In the genomic region with DNA sequence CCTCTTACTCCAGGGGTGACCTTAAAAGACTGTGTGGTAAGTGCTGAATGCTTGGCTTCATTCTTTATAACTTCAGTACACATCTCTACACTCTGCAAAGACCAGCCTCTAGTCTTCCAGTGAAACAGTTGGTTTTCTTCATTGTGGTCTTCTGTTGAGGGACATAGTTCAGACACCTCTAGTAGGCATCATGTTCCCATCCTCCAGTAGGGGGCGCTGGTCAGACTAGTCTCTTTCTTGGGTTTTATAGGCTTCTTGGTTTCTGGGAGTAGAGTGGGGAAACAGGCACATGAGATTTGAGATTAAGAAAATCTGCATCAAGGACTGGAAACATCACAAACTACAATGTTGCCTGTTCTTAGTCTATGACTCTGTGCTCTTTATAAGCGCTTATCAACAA, we compare ENCODE assay signal across 11 mouse cellular contexts. TPM values are rescaled to one million over a fixed set of nuclear protein-coding genes. Genes with fewer than 3 reads are reported as not detected.
DNase-seq lines count a peak whose midpoint lies in the region; TF ChIP-seq lines count a peak whose summit lies in the region.
"Had no signal": no experiment of that assay in that cellular context is flagged by ENCODE, and none has a peak within 500 bp of the region (broad histone marks: within the 10 kb centered on the region; RNA-seq: fewer than 3 reads in every experiment).

No protein-coding gene starts in this region.

- H3K36me3 ChIP-seq in spleen, adult 2 months (ENCODE audit: control insufficient read depth, insufficient read depth, low read length), result no peaks in the 10 kb centered on the region
- H3K36me3 ChIP-seq: limb, embryonic 12.5 days had no signal

- peak; percentile 34; the same call in 1 of the 2 replicates for TF ChIP-seq CTCF in gastrocnemius, adult 2 months (IDR thresholded peaks at IDR 0.05)
- TF ChIP-seq CTCF in spleen, adult 2 months (IDR thresholded peaks at IDR 0.05; ENCODE audit: extremely low read depth, insufficient read depth, insufficient read length, insufficient replicate concordance), result 0 out of 2 replicates have a peak, but pooled peaks have one; percentile 17

- intact Hi-C loops in gastrocnemius, adult 2 months (cut with DNase I), result no loop called here

- H3K27ac ChIP-seq in gastrocnemius, adult 2 months, result no peak overlapping the region
- no peak overlapping the region for H3K27ac ChIP-seq in spleen, adult 2 months (ENCODE audit: insufficient read depth, low read length)
- H3K27ac ChIP-seq: limb, embryonic 12.5 days had no signal

- no peak for DNase-seq in gastrocnemius, adult 2 months
- DNase-seq in gastrocnemius, adult 18-20 months (ENCODE audit: low spot score), result no peak
- peak in 1 of 2 experiments; percentile 21 for DNase-seq in spleen, adult 2 months (ENCODE audit: low read depth in 1 of 2, low spot score in 2 of 2)
- DNase-seq in spleen, adult 18-20 months, result no peak
- peak; percentile 81 for DNase-seq in induced T-regulatory cell, adult 2 months (ENCODE audit: low read depth)
- DNase-seq in thymus, postnatal 4 days, result peak; percentile 46
- DNase-seq in layer of hippocampus, postnatal 14 days (ENCODE audit: low spot score in 2 of 2), result no peak
- no peak for DNase-seq in layer of hippocampus, postnatal 36 days
- DNase-seq: adrenal gland, postnatal 14 days; gastrocnemius, postnatal 10 days had no signal

- no peaks in the 10 kb centered on the region for H3K27me3 ChIP-seq in spleen, adult 2 months (ENCODE audit: control insufficient read depth, insufficient read depth, low read length)
- H3K27me3 ChIP-seq: limb, embryonic 12.5 days had no signal

- TF ChIP-seq POLR2A in spleen, adult 2 months (IDR thresholded peaks at IDR 0.05; ENCODE audit: low read depth, low read length), result no peak

- H3K4me3 ChIP-seq in gastrocnemius, adult 2 months, result no peak overlapping the region
- H3K4me3 ChIP-seq in spleen, adult 2 months (ENCODE audit: extremely low read depth, insufficient read depth, insufficient read length), result no peak overlapping the region
- H3K4me3 ChIP-seq: limb, embryonic 12.5 days had no signal

- WGBS in spleen, adult 2 months, result 72% methylated on average over 2 of the region's 2 CpGs

- no peaks in the 10 kb centered on the region for H3K4me1 ChIP-seq in spleen, adult 2 months (ENCODE audit: control insufficient read depth, insufficient read depth, insufficient read length)
- H3K4me1 ChIP-seq: limb, embryonic 12.5 days had no signal

RNA-seq across cellular contexts. Expression of a gene that starts 26.1 kb away (rescaled TPM):
- 10 to 100 TPM; 18.7 to 30.6 TPM for total RNA-seq in gastrocnemius, adult 2 months (2021)
- total RNA-seq in gastrocnemius, adult 18-20 months (2021), result 10 to 100 TPM; 18.6 to 19.1 TPM
- polyA plus RNA-seq in spleen, adult 2 months (2012; rRNA removed), result 0.42 and 0.48 TPM in 2 replicates
- 10 to 100 TPM; 28.7 to 29.0 TPM for total RNA-seq in layer of hippocampus, postnatal 14 days (2021)
- total RNA-seq in layer of hippocampus, postnatal 36 days (2021), result 10 to 100 TPM; 27.9 to 30.8 TPM

RNA-seq across cellular contexts. Expression of a gene that starts 31.6 kb away (rescaled TPM):
- 100 to 1,000 TPM; 186 to 220 TPM for total RNA-seq in gastrocnemius, adult 2 months (2021)
- total RNA-seq in gastrocnemius, adult 18-20 months (2021), result 100 to 1,000 TPM; 192 to 203 TPM
- polyA plus RNA-seq in spleen, adult 2 months (2012; rRNA removed), result 164 and 168 TPM in 2 replicates
- total RNA-seq in layer of hippocampus, postnatal 14 days (2021), result 100 to 1,000 TPM; 293 to 310 TPM
- 100 to 1,000 TPM; 264 to 281 TPM for total RNA-seq in layer of hippocampus, postnatal 36 days (2021)

RNA-seq across cellular contexts. Expression of a gene that starts 47.1 kb away (rescaled TPM):
- 10 to 100 TPM; 14.4 to 19.6 TPM for total RNA-seq in gastrocnemius, adult 2 months (2021)
- total RNA-seq in gastrocnemius, adult 18-20 months (2021), result 10 to 100 TPM; 14.2 to 17.1 TPM
- polyA plus RNA-seq in spleen, adult 2 months (2012; rRNA removed), result 55.8 and 58.5 TPM in 2 replicates
- total RNA-seq in layer of hippocampus, postnatal 14 days (2021), result 100 to 1,000 TPM; 157 to 168 TPM
- 100 to 1,000 TPM; 141 to 144 TPM for total RNA-seq in layer of hippocampus, postnatal 36 days (2021)

Comparison
In these comparisons a context has a peak if more than half of its experiments do, and no peak if none do; other contexts are left out.
1. DNase-seq: peak in induced T-regulatory cell, adult 2 months (single experiment) and thymus, postnatal 4 days (single experiment); none in gastrocnemius, adult 2 months (single experiment), gastrocnemius, adult 18-20 months (single experiment), spleen, adult 18-20 months (0 of 2), layer of hippocampus, postnatal 14 days (0 of 2) and layer of hippocampus, postnatal 36 days (0 of 2).
2. RNA of a gene that starts 47.1 kb away (total RNA-seq): 157 to 168 TPM in layer of hippocampus, postnatal 14 days and 141 to 144 TPM in layer of hippocampus, postnatal 36 days; 14.4 to 19.6 TPM in gastrocnemius, adult 2 months and 14.2 to 17.1 TPM in gastrocnemius, adult 18-20 months; every median in the first group is over 4 times any median in the second.